Mouse (Mus musculus) CH12.LX (cell line): ENCODE measurements around the gene Clrn2.

Experiments
- CHD1 ChIP-seq: IDR thresholded peaks from 2 replicates; pipeline ENCODE4 v1.6.1; 2012; ENCODE audit warnings: low read depth, low read length, improper control_type of control experiment, inconsistent platforms
- CHD2 ChIP-seq: IDR thresholded peaks from 2 replicates; pipeline ENCODE4 v1.6.1; 2011; ENCODE audit warnings: low read length, improper control_type of control experiment
- CTCF ChIP-seq, 2 experiments: IDR thresholded peaks in 1 of 2; conservative IDR thresholded peaks in 1 of 2; 2 replicates each; pipeline ENCODE4 v1.5.1; 2011 to 2012; ENCODE audit warnings: low read depth in 2 of 2, low read length in 2 of 2, improper control_type of control experiment in 1 of 2, inconsistent platforms in 1 of 2, mild to moderate bottlenecking in 1 of 2, moderate library complexity in 1 of 2
- JUND ChIP-seq: conservative IDR thresholded peaks from 2 replicates; pipeline ENCODE4 v1.6.1; 2011; ENCODE audit warnings: low read depth, low read length, improper control_type of control experiment
- KAT2A ChIP-seq: IDR thresholded peaks from 2 replicates; pipeline ENCODE4 v1.6.1; 2012; ENCODE audit warnings: low read length, improper control_type of control experiment, inconsistent platforms; ENCODE audit not compliant: insufficient replicate concordance
- POLR2A ChIP-seq: IDR thresholded peaks from 2 replicates; pipeline ENCODE4 v1.6.1; 2011; ENCODE audit warnings: low read depth, mild to moderate bottlenecking, improper control_type of control experiment, low read length
- UBTF ChIP-seq: IDR thresholded peaks from 2 replicates; pipeline ENCODE4 v1.6.1; 2012; ENCODE audit warnings: low read depth, mild to moderate bottlenecking, inconsistent platforms, low read length, improper control_type of control experiment, moderate library complexity

GRCm38 (mm10) chr5:45510071-45510470 lies 56.5 kb downstream of the Clrn2 start:
- TF ChIP-seq CTCF (conservative IDR thresholded peaks at IDR 0.05 in 1 of 2, IDR thresholded peaks at IDR 0.05 in 1 of 2; ENCODE audit: low read depth in 2 of 2, low read length in 2 of 2) (no peak), KAT2A (no peak), UBTF (no peak), CHD1 (no peak), JUND (no peak), POLR2A (no peak), CHD2 (no peak)
